Mouse (Mus musculus) heart, embryonic 15.5 days (tissue): ENCODE data around the gene Phf5a. TPM values are rescaled to one million over a fixed set of nuclear protein-coding genes. Genes with fewer than 3 reads are reported as not detected.

ENCODE experiments used
- ATAC-seq: fragments of 200-750 bp; cut with Nextera tagmentation; replicated peaks from 2 replicates; pipeline ENCODE4 v1.8.0; 2017; ENCODE audit warnings: low read depth, moderate TSS enrichment; ENCODE audit not compliant: insufficient number of reproducible peaks, insufficient read depth, low FRiP score
- H3K27ac ChIP-seq: fragments of 300-500 bp; sonication (generic); 2 replicates; pipeline ENCODE4 v1.5.1; 2015; ENCODE audit warnings: mild to moderate bottlenecking, inconsistent platforms
- H3K27me3 ChIP-seq: fragments of 300-500 bp; sonication (generic); 2 replicates; pipeline ENCODE4 v1.6.1; 2015; ENCODE audit warnings: inconsistent platforms
- H3K36me3 ChIP-seq: fragments of 300-500 bp; sonication (generic); 2 replicates; pipeline ENCODE4 v1.6.1; 2015; ENCODE audit warnings: mild to moderate bottlenecking, inconsistent platforms
- H3K4me1 ChIP-seq: fragments of 300-500 bp; sonication (generic); replicated peaks from 2 replicates; pipeline ENCODE4 v1.6.1; 2015; ENCODE audit warnings: inconsistent platforms
- H3K4me2 ChIP-seq: fragments of 300-500 bp; sonication (generic); 2 replicates; pipeline ENCODE4 v1.6.1; 2015; ENCODE audit warnings: inconsistent platforms, mild to moderate bottlenecking, moderate library complexity
- H3K4me3 ChIP-seq: fragments of 300-500 bp; sonication (generic); 2 replicates; pipeline ENCODE4 v1.5.1; 2015; ENCODE audit warnings: mild to moderate bottlenecking, inconsistent platforms
- H3K9ac ChIP-seq: fragments of 300-500 bp; sonication (generic); 2 replicates; pipeline ENCODE4 v1.6.1; 2015; ENCODE audit warnings: mild to moderate bottlenecking, inconsistent platforms
- H3K9me3 ChIP-seq: fragments of 300-500 bp; sonication (generic); replicated peaks from 2 replicates; pipeline ENCODE4 v1.6.1; 2016; ENCODE audit warnings: inconsistent platforms
- WGBS: fragments of 180-500 bp; shearing (Covaris S2); methylation state at CpG from one replicate; pipeline ENCODE4 v1.1.7; 2015; ENCODE audit warnings: mixed read lengths; 5-methylcytosine and 5-hydroxymethylcytosine counted together
- polyA plus RNA-seq: library from polyadenylated mRNA; unstranded; fragments of >200 nt; fragmentation: Nextera tagmentation; extraction: Ambion mirVana; gene quantifications from 2 replicates; pipeline ENCODE4 v1.2.1, GENCODE M21; 2015

Phf5a gene
- polyA plus RNA-seq, 1 experiment from 2014 or later, result 70.5 TPM

DNA sequence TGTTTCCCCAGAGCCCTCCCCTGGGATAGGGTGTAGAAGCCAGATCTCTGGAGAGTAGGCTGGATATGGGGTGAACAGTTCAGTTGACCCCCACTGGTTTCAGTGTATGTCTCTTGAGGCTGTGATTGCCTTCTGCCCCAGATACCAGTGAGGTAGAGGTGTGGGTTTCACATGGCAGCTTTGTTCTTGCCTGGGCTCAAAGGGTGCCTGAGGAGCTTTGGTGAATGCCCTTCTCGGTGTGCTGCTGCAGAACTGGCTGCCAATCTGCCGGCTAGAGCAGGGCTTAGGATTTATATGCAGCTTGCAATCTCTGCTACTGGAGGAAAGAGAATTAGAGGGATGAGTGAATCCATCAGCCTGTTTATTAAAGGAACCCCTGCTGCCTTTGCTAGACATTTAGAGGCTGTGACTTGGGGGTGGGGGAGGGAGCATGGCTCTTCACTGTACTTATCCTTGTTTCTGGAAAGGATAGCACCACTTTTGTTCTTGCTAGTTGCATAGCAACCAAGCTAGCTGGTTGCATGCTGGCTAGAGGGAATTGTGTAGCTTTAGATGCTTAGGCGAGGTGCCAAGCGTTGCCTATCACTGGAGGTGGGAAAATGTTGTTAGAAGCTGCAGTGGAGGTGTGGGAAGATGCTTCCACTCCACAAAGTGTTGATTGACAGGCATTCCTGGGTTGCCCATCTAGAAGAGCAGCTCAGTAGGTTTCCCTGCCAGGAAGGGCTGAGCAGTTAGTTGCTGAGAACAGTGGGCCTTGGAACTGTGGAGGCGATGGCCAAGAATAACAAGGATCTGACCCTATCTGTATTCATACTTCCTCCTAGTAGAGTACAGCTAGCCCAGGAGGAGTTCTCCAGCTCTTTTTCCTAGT lies 8.1 kb upstream of the Phf5a start:
- Histone ChIP-seq H3K4me3 (no peak overlapping the region), H3K27me3 (no peaks in the 10 kb centered on the region), H3K9me3 (no peaks in the 10 kb centered on the region), H3K4me2 (peak overlapping the region; percentile 14), H3K36me3 (0 out of 2 replicates have a peak, but pooled peaks cover 3% of the 10 kb centered on the region), H3K27ac (peak overlapping the region; percentile 66), H3K9ac (no peak overlapping the region), H3K4me1 (peaks cover 54% of the 10 kb centered on the region)
- WGBS, result 21% methylated on average over 5 of the region's 5 CpGs
- peak; percentile 71 for ATAC-seq

DNA sequence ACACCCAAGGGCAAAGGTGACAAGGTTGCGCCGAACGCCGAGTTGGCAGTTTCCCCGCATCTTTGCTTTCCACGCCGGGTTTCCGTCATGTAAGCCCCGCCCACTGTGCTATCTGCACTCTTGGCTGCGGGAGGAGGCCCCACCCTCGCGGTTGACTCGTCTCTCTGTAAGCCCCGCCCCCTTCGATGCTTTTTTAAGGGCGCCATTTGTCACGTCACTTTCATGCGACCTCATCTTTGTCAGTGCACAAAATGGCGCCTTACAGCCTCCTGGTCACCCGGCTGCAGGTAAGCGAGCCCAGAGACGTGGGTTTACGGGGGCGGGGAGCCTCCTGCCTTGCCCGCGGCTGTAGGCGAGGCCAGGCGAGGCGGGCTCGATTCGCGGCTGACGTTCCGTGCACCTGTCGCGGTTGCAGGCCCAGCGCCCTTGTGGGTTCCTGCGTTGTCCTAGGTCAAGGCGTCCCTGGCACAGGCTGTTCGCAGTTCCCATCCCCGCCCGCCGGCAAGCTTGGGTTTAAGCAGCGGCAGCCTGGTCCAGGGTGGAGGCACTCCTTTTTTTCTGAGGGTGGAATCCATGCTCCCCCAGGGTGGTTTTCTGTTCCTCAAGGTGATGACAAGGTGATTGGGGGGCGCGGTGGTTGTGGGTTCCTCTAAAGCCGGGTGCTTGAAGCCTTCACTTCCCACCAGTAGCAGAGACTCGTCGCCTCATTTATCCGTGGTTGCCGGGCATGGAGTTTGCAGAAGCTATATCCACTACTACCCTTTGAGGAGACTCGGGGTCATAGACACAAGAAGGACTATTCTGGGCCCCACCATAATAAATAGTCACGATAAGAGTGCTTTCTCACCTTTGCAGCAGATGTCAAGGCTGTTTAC lies 788 bp upstream of the Phf5a start, which contains the start of gene Aco2:
Gene Aco2, plus strand, starts transcription at position 48 of the 875 bp plus-strand sequence.
- under 1% methylated on average over 53 of the region's 53 CpGs for WGBS
- Histone ChIP-seq H3K4me2 (peak within 1 kb of the TSS; percentile 68), H3K27me3 (no peaks in the 10 kb centered on the region), H3K4me3 (peak within 1 kb of the TSS; percentile 94), H3K4me1 (peaks cover 29% of the 10 kb centered on the region), H3K9ac (peak within 1 kb of the TSS; percentile 92), H3K9me3 (no peaks in the 10 kb centered on the region), H3K36me3 (peaks cover 32% of the 10 kb centered on the region), H3K27ac (peak within 1 kb of the TSS; percentile 95)
- ATAC-seq, result peak; percentile 90

DNA sequence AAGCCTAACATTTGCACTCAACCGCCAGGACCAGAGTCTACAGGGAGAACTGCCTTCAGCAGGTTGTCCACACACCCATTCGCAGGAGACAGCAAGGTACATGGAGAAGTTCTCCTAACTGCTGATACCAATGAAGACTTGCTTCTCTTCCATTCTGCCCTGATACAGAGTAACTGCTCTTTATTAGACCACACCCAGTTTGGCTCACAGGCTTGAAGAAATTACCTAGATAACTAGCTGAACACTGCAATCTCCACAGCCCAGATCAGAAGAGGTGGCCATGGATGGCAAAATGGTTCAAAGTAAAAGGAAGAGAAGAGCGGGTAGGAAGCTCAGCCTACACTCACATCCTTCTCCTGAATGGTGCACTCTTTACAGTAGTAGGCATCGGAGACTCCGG lies 1.7 kb downstream of the Phf5a start:
- no peak overlapping the region for H3K9ac ChIP-seq
- no peak overlapping the region for H3K4me2 ChIP-seq
- WGBS, result 95% methylated on average over 5 of the region's 5 CpGs
- H3K36me3 ChIP-seq, result peaks cover 53% of the 10 kb centered on the region
- no peak overlapping the region for H3K27ac ChIP-seq
- no peak overlapping the region for H3K4me3 ChIP-seq
- no peak for ATAC-seq
- no peaks in the 10 kb centered on the region for H3K27me3 ChIP-seq
- H3K9me3 ChIP-seq, result no peaks in the 10 kb centered on the region
- peaks cover 17% of the 10 kb centered on the region for H3K4me1 ChIP-seq

DNA sequence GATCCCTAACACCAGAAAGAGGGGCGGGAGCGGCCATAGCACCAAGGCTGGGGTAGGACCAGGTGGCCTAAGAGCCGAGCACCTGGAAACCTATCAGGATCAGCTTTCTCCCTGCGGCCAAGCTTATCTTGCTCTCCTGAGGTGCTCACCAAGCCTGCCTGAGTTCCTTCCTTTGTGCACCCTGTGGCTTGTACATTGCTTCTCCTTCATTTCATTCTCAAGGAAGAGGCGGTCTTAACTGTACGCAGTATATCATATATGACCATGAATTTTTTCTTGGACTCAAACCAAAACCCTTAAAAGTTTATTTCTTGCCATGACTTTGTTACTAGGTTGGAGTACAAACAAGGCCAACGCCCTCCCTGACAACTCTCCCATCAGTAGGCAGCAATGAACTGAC lies 7.5 kb downstream of the Phf5a start:
- no peak overlapping the region for H3K4me2 ChIP-seq
- no peaks in the 10 kb centered on the region for H3K9me3 ChIP-seq
- H3K4me1 ChIP-seq, result peaks cover 7% of the 10 kb centered on the region
- H3K9ac ChIP-seq, result no peak overlapping the region
- 91% methylated on average over 7 of the region's 7 CpGs for WGBS
- no peak for ATAC-seq
- no peak overlapping the region for H3K27ac ChIP-seq
- H3K4me3 ChIP-seq, result no peak overlapping the region
- H3K27me3 ChIP-seq, result no peaks in the 10 kb centered on the region
- peaks cover 46% of the 10 kb centered on the region for H3K36me3 ChIP-seq

- WGBS, result 39% methylated on average over 8 of the region's 8 CpGs
- H3K9ac ChIP-seq, result no peak overlapping the region
- H3K4me1 ChIP-seq, result peaks cover 11% of the 10 kb centered on the region
- no peaks in the 10 kb centered on the region for H3K9me3 ChIP-seq
- H3K4me3 ChIP-seq, result no peak overlapping the region
- ATAC-seq, result no peak
- peak overlapping the region; percentile 91 for H3K4me2 ChIP-seq
- H3K36me3 ChIP-seq, result peaks cover 11% of the 10 kb centered on the region; the same call in 1 of the 2 replicates
- H3K27me3 ChIP-seq, result no peaks in the 10 kb centered on the region
- peak overlapping the region; percentile 53 for H3K27ac ChIP-seq
These were observed 11.1 kb downstream of the Phf5a start for GRCm38 (mm10) chr15:81860471-81861135.

DNA sequence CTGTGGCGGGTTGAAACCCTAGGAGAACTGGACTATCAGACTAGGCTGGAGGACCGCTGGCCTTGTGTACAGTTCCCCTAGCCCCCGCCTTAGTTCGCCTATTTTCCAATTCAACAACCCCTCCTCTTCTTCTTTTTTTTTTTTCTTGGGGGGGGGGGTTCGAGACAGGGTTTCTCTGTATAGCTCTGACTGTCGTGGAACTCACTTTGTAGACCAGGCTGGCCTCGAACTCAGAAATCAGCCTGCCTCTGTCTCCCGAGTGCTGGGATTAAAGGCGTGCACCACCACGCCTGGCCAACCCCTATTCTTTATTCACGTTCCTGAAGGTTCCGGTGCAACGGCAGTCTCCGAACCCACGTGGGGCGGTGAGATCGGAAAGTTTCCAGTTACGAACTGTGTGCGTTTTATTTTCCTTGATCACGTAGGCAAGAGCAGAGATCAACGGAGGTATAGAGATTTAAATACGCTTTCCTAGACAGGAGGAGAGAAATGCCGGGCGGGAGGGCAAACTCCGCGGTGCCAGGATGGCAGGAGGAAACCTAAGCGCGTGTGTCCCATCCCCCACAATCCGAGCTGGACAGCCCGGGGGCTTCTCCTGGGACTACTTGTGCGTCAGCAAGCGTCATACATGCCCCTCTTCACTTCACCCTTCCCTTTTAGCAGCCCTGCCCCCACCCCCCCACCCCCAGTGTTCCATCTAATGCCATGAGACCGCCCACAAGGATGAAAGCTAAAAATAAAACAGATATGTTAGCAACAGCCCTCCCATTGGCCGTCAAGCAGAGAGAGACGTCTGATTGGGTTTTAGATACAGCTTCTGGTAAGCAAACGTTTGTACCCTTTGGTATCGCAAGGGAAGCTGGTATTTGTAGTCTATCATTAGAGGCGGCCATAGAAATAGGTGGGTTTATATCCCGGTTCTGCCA lies 12.1 kb downstream of the Phf5a start:
- peaks cover 5% of the 10 kb centered on the region; the same call in 1 of the 2 replicates for H3K36me3 ChIP-seq
- ATAC-seq, result peak; percentile 81
- H3K4me1 ChIP-seq, result peaks cover 20% of the 10 kb centered on the region
- H3K27me3 ChIP-seq, result no peaks in the 10 kb centered on the region
- peak overlapping the region; percentile 97 for H3K4me3 ChIP-seq
- H3K9me3 ChIP-seq, result no peaks in the 10 kb centered on the region
- under 1% methylated on average over 39 of the region's 39 CpGs for WGBS
- peak overlapping the region; percentile 91 for H3K4me2 ChIP-seq
- peak overlapping the region; percentile 98 for H3K27ac ChIP-seq
- peak overlapping the region; percentile 96 for H3K9ac ChIP-seq

GRCm38 (mm10) chr15:81858517-81859329 lies 13.0 kb downstream of the Phf5a start, which contains the start of gene Tob2:
Tob2 (minus strand) TSS chr15:81858796.
- Histone ChIP-seq H3K36me3 (peaks cover 4% of the 10 kb centered on the region; the same call in 1 of the 2 replicates), H3K4me2 (peak within 1 kb of the TSS; percentile 91), H3K27me3 (no peaks in the 10 kb centered on the region), H3K4me1 (peaks cover 21% of the 10 kb centered on the region), H3K27ac (peak within 1 kb of the TSS; percentile 98), H3K9me3 (no peaks in the 10 kb centered on the region), H3K4me3 (peak within 1 kb of the TSS; percentile 97), H3K9ac (peak within 1 kb of the TSS; percentile 96)
- under 1% methylated on average over 44 of the region's 44 CpGs for WGBS
- peak; percentile 16; the same call in 1 of the 2 replicates for ATAC-seq

DNA sequence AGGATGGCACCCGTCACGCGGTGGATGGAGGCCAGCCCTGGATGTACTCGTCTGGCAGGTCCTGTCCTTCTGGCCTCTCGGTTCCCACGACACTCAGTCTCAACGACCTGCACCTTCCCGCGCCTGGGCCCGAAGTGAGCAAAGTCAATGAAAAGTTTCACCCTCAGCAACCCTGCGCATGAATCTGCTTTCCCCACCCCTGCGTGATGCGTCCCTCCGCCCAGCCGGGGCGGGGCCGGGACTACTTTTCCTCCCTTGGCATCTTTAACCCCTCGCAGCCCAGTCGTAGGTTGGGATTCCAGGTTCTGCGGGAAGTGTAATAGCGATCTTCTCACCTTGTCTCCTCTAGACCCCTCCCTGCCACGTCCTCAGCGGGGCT lies 13.6 kb downstream of the Phf5a start:
- H3K36me3 ChIP-seq, result peaks cover 4% of the 10 kb centered on the region; the same call in 1 of the 2 replicates
- peak overlapping the region; percentile 97 for H3K4me3 ChIP-seq
- peaks cover 21% of the 10 kb centered on the region for H3K4me1 ChIP-seq
- H3K9me3 ChIP-seq, result no peaks in the 10 kb centered on the region
- peak; percentile 13; the same call in 1 of the 2 replicates for ATAC-seq
- H3K27ac ChIP-seq, result peak overlapping the region; percentile 98
- WGBS, result under 1% methylated on average over 23 of the region's 23 CpGs
- H3K27me3 ChIP-seq, result no peaks in the 10 kb centered on the region
- peak overlapping the region; percentile 96 for H3K9ac ChIP-seq
- H3K4me2 ChIP-seq, result peak overlapping the region; percentile 91

- 0 out of 2 replicates have a peak, but pooled peaks have one; percentile 4 for ATAC-seq
- Histone ChIP-seq H3K27ac (peak overlapping the region; percentile 98), H3K27me3 (no peaks in the 10 kb centered on the region), H3K9ac (peak overlapping the region; percentile 96), H3K4me1 (peaks cover 25% of the 10 kb centered on the region), H3K4me2 (peak overlapping the region; percentile 91), H3K9me3 (no peaks in the 10 kb centered on the region), H3K36me3 (peaks cover 8% of the 10 kb centered on the region; the same call in 1 of the 2 replicates), H3K4me3 (peak overlapping the region; percentile 97)
- WGBS, result 0% methylated on average over 33 of the region's 33 CpGs
These were observed 14.0 kb downstream of the Phf5a start for GRCm38 (mm10) chr15:81857724-81858116.
